ENCODE assay signal across 12 mouse cellular contexts in the genomic region with DNA sequence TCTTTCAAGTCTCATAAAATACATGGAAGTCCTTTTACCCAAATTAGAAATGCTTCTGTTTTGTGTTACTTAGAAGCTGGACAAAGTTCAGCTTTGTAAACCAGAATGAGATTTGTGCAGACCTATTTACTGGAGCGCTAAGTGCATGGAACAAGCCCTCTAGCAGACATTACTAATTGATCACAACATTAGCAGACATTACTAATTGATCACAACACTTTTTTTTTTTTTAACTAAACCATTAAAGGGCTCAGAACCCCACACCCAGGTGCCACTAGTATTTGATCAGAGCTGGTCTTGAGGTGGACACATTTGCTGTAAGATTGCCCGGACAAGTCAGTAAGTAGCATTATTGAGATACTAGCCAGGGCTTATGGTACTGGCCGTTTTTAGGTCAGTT. TPM values are rescaled to one million over a fixed set of nuclear protein-coding genes. Genes with fewer than 3 reads are reported as not detected.
A peak's percentile ranks its signal among the peaks of the same experiment; 100 is the strongest.
DNase-seq lines count a peak whose midpoint lies in the region; ATAC-seq and TF ChIP-seq lines count a peak whose summit lies in the region.
"Had no signal": no experiment of that assay in that cellular context is flagged by ENCODE, and none has a peak within 500 bp of the region (broad histone marks: within the 10 kb centered on the region; RNA-seq: fewer than 3 reads in every experiment).

No protein-coding gene starts in this region.

- TF ChIP-seq CTCF in layer of hippocampus, adult 2 months (conservative IDR thresholded peaks at IDR 0.05): no peak
- TF ChIP-seq CTCF in MEL (IDR thresholded peaks at IDR 0.05 in 2 of 3, conservative IDR thresholded peaks at IDR 0.05 in 1 of 3; ENCODE audit: control insufficient read depth in 1 of 3, insufficient read depth in 1 of 3, low read depth in 2 of 3, low read length in 3 of 3, poor library complexity in 1 of 3, severe bottlenecking in 1 of 3): no peak

- H3K79me2 ChIP-seq in MEL (ENCODE audit: control insufficient read depth, insufficient read depth, low read length, poor library complexity): no peaks in the 10 kb centered on the region

- DNase-seq in layer of hippocampus, adult 2 months (ENCODE audit: low spot score in 2 of 2): no peak
- no peak for DNase-seq in layer of hippocampus, adult 9-10 months (ENCODE audit: low spot score)
- DNase-seq in MEL (ENCODE audit: low read depth, low spot score): no peak
- peak; percentile 16 for DNase-seq in naive thymus-derived CD4-positive, alpha-beta T cell, adult 2 months (ENCODE audit: low read depth)
- DNase-seq in forebrain, embryonic 14.5 days (ENCODE audit: low spot score): no peak
- DNase-seq in right cerebral cortex, postnatal 25 days: no peak
- DNase-seq in urinary bladder, postnatal 4 days (ENCODE audit: low spot score in 2 of 2): no peak

- peak overlapping the region; percentile 48 for H3K9ac ChIP-seq in MEL (ENCODE audit: control insufficient read depth, low read depth, low read length, poor library complexity, severe bottlenecking)
- H3K9ac ChIP-seq in intestine, embryonic 16.5 days (ENCODE audit: low read depth, low read length): no peak overlapping the region
- H3K9ac ChIP-seq in forebrain, embryonic 14.5 days (ENCODE audit: low read length): no peak overlapping the region
- H3K9ac ChIP-seq: heart, embryonic 12.5 days; hindbrain, embryonic 12.5 days had no signal

- peaks cover 2 to 15% of the 10 kb centered on the region in 2 experiments; a peak in 3 of 4 replicates for H3K4me1 ChIP-seq in MEL (ENCODE audit: control insufficient read depth in 1 of 2, insufficient read depth in 2 of 2, low read length in 2 of 2)
- H3K4me1 ChIP-seq in intestine, embryonic 16.5 days (ENCODE audit: control insufficient read depth, insufficient read depth, low read length): peaks cover 5% of the 10 kb centered on the region; the same call in 1 of the 2 replicates
- no peaks in the 10 kb centered on the region for H3K4me1 ChIP-seq in forebrain, embryonic 14.5 days (ENCODE audit: control insufficient read depth, insufficient read depth, low read length)
- H3K4me1 ChIP-seq: heart, embryonic 12.5 days; hindbrain, embryonic 12.5 days; midbrain, embryonic 10.5 days had no signal

- peaks cover 0 to 1% of the 10 kb centered on the region in 2 experiments; a peak in 1 of 4 replicates for H3K27me3 ChIP-seq in MEL (ENCODE audit: control insufficient read depth in 1 of 2, insufficient read depth in 2 of 2, low read length in 2 of 2)
- H3K27me3 ChIP-seq in intestine, embryonic 16.5 days (replicated peaks; ENCODE audit: control insufficient read depth, insufficient read depth, low read length): no peaks in the 10 kb centered on the region
- H3K27me3 ChIP-seq in forebrain, embryonic 14.5 days (replicated peaks; ENCODE audit: control insufficient read depth, insufficient read depth, low read length): no peaks in the 10 kb centered on the region
- H3K27me3 ChIP-seq: heart, embryonic 12.5 days; hindbrain, embryonic 12.5 days had no signal

- peak overlapping the region; percentile 73 for H3K27ac ChIP-seq in layer of hippocampus, adult 2 months
- H3K27ac ChIP-seq in MEL (ENCODE audit: control insufficient read depth, low read depth, low read length): peak overlapping the region; percentile 86
- peak overlapping the region; percentile 59 for H3K27ac ChIP-seq in intestine, embryonic 16.5 days (ENCODE audit: low read length)
- no peak overlapping the region for H3K27ac ChIP-seq in forebrain, embryonic 14.5 days (ENCODE audit: low read depth, low read length)
- H3K27ac ChIP-seq: hindbrain, embryonic 12.5 days; midbrain, embryonic 10.5 days had no signal

- 74% methylated on average over 3 of the region's 3 CpGs for WGBS in intestine, embryonic 16.5 days
- 80% methylated on average over 3 of the region's 3 CpGs for WGBS in forebrain, embryonic 14.5 days

- H3K36me3 ChIP-seq in MEL (ENCODE audit: control insufficient read depth in 1 of 2, insufficient read depth in 2 of 2, low read length in 2 of 2): peaks cover 0 to 10% of the 10 kb centered on the region in 2 experiments; a peak in 2 of 4 replicates
- no peaks in the 10 kb centered on the region for H3K36me3 ChIP-seq in intestine, embryonic 16.5 days (ENCODE audit: control insufficient read depth, insufficient read depth, low read length)
- H3K36me3 ChIP-seq in forebrain, embryonic 14.5 days (ENCODE audit: control insufficient read depth, insufficient read depth, low read length): no peaks in the 10 kb centered on the region
- H3K36me3 ChIP-seq: heart, embryonic 12.5 days; hindbrain, embryonic 12.5 days; midbrain, embryonic 10.5 days had no signal

- no peaks in the 10 kb centered on the region for H3K9me3 ChIP-seq in MEL (replicated peaks; ENCODE audit: insufficient read depth, low read length)
- H3K9me3 ChIP-seq in intestine, embryonic 16.5 days (ENCODE audit: control insufficient read depth, low read length): peaks cover 3% of the 10 kb centered on the region; the same call in 1 of the 2 replicates
- H3K9me3 ChIP-seq in forebrain, embryonic 14.5 days (replicated peaks; ENCODE audit: control insufficient read depth, low read length): no peaks in the 10 kb centered on the region
- H3K9me3 ChIP-seq: heart, embryonic 12.5 days; hindbrain, embryonic 12.5 days; midbrain, embryonic 10.5 days had no signal

- H3K4me3 ChIP-seq in layer of hippocampus, adult 2 months: peak overlapping the region; percentile 41
- H3K4me3 ChIP-seq in MEL (ENCODE audit: control insufficient read depth in 1 of 2, insufficient read depth in 1 of 2, low read depth in 2 of 2, low read length in 2 of 2): peak overlapping the region; percentile 49 to 52
- no peak overlapping the region for H3K4me3 ChIP-seq in intestine, embryonic 16.5 days (ENCODE audit: low read length)
- no peak overlapping the region for H3K4me3 ChIP-seq in forebrain, embryonic 14.5 days (ENCODE audit: low read depth, low read length)
- H3K4me3 ChIP-seq: heart, embryonic 12.5 days; hindbrain, embryonic 12.5 days; midbrain, embryonic 10.5 days had no signal

- TF ChIP-seq POLR2A in MEL (IDR thresholded peaks at IDR 0.05; ENCODE audit: control insufficient read depth in 1 of 2, insufficient read depth in 1 of 2, low read depth in 1 of 2, low read length in 2 of 2, poor library complexity in 1 of 2): no peak

- no peak for TF ChIP-seq EP300 in MEL (IDR thresholded peaks at IDR 0.05; ENCODE audit: low read depth in 1 of 2, low read length in 2 of 2)

- no peak for TF ChIP-seq RAD21 in MEL (IDR thresholded peaks at IDR 0.05; ENCODE audit: low read depth, low read length)

- ATAC-seq in intestine, embryonic 16.5 days: no peak
- ATAC-seq in forebrain, embryonic 14.5 days: no peak

- no peak overlapping the region for H3K4me2 ChIP-seq in intestine, embryonic 16.5 days (ENCODE audit: low read depth, low read length)
- no peak overlapping the region for H3K4me2 ChIP-seq in forebrain, embryonic 14.5 days (ENCODE audit: low read length)
- H3K4me2 ChIP-seq: heart, embryonic 12.5 days; hindbrain, embryonic 12.5 days had no signal

TF ChIP-seq in MEL, 35 proteins besides CTCF, POLR2A, EP300 and RAD21 (continues in another document):
- TF ChIP-seq ZNF384 (IDR thresholded peaks at IDR 0.05; ENCODE audit: low read depth, low read length) (peak; percentile 98), SIN3A (IDR thresholded peaks at IDR 0.05; ENCODE audit: low read length) (peak; percentile 76; the same call in 1 of the 2 replicates), TBP (IDR thresholded peaks at IDR 0.05; ENCODE audit: low read depth, low read length) (no peak), MAX (IDR thresholded peaks at IDR 0.05; ENCODE audit: low read length) (no peak), NRF1 (IDR thresholded peaks at IDR 0.05; ENCODE audit: insufficient read depth, low read depth, low read length, poor library complexity, severe bottlenecking) (no peak), MAFK (IDR thresholded peaks at IDR 0.05; ENCODE audit: borderline replicate concordance, low read depth, low read length) (no peak)

RNA-seq across cellular contexts. Expression of a gene that starts 5.3 kb away (rescaled TPM):
- 10 to 100 TPM; 36.5 to 42.5 TPM for total RNA-seq in layer of hippocampus, adult 2 months (2021)
- total RNA-seq in MEL (2012; rRNA removed): 24.4 and 24.6 TPM in 2 replicates
- 10 to 100 TPM in 1 of 2 experiments, not detected in 1; 24.6 TPM for polyA plus RNA-seq in MEL (2012; ENCODE audit: insufficient read depth in 1 of 2, insufficient read length in 2 of 2, low read depth in 1 of 2, low replicate concordance in 2 of 2, missing spikeins in 1 of 2)
- polyA plus RNA-seq in intestine, embryonic 16.5 days (2015; fragmentation: Nextera tagmentation; extraction: Ambion mirVana): 106 and 107 TPM in 2 replicates
- polyA plus RNA-seq in forebrain, embryonic 14.5 days (2014; fragmentation: Nextera tagmentation; extraction: Ambion mirVana): 87.3 and 94.5 TPM in 2 replicates

RNA-seq across cellular contexts. Expression of a gene that starts 20.8 kb away (rescaled TPM):
- 10 to 100 TPM; 25.3 to 25.9 TPM for total RNA-seq in layer of hippocampus, adult 2 months (2021)
- not detected in 2 replicates for total RNA-seq in MEL (2012; rRNA removed)
- polyA plus RNA-seq in MEL (2012; ENCODE audit: insufficient read depth in 1 of 2, insufficient read length in 2 of 2, low read depth in 1 of 2, low replicate concordance in 2 of 2, missing spikeins in 1 of 2): not detected
- polyA plus RNA-seq in intestine, embryonic 16.5 days (2015; fragmentation: Nextera tagmentation; extraction: Ambion mirVana): 23.3 and 35.5 TPM in 2 replicates
- 17.8 and 18.4 TPM in 2 replicates for polyA plus RNA-seq in forebrain, embryonic 14.5 days (2014; fragmentation: Nextera tagmentation; extraction: Ambion mirVana)

RNA-seq across cellular contexts. Expression of a gene that starts 21.2 kb away (rescaled TPM):
- total RNA-seq in layer of hippocampus, adult 2 months (2021): 1 to 10 TPM; 3.8 to 3.9 TPM
- 0.07 TPM in 1 of 2 replicates, not detected in the other for total RNA-seq in MEL (2012; rRNA removed)
- polyA plus RNA-seq in MEL (2012; ENCODE audit: insufficient read depth in 1 of 2, insufficient read length in 2 of 2, low read depth in 1 of 2, low replicate concordance in 2 of 2, missing spikeins in 1 of 2): under 1 TPM in 1 of 2 experiments, not detected in 1; 0.07 TPM
- polyA plus RNA-seq in intestine, embryonic 16.5 days (2015; fragmentation: Nextera tagmentation; extraction: Ambion mirVana): 7.6 and 10.4 TPM in 2 replicates
- polyA plus RNA-seq in forebrain, embryonic 14.5 days (2014; fragmentation: Nextera tagmentation; extraction: Ambion mirVana): 0.60 and 0.63 TPM in 2 replicates

RNA-seq across cellular contexts. Expression of a gene that starts 27.3 kb away (rescaled TPM):
- not detected for total RNA-seq in layer of hippocampus, adult 2 months (2021)
- total RNA-seq in MEL (2012; rRNA removed): not detected in 2 replicates
- polyA plus RNA-seq in MEL (2012; ENCODE audit: insufficient read depth in 1 of 2, insufficient read length in 2 of 2, low read depth in 1 of 2, low replicate concordance in 2 of 2, missing spikeins in 1 of 2): not detected
- 0.23 TPM in 1 of 2 replicates, not detected in the other for polyA plus RNA-seq in intestine, embryonic 16.5 days (2015; fragmentation: Nextera tagmentation; extraction: Ambion mirVana)
- 0.25 TPM in 1 of 2 replicates, not detected in the other for polyA plus RNA-seq in forebrain, embryonic 14.5 days (2014; fragmentation: Nextera tagmentation; extraction: Ambion mirVana)
- polyA plus RNA-seq: heart, embryonic 12.5 days; hindbrain, embryonic 12.5 days; neural tube, embryonic 11.5 days had no signal

RNA-seq across cellular contexts. Expression of a gene that starts 39.5 kb away (rescaled TPM):
- not detected for total RNA-seq in layer of hippocampus, adult 2 months (2021)
- total RNA-seq in MEL (2012; rRNA removed): 0.12 and 0.16 TPM in 2 replicates
- under 1 TPM in 1 of 2 experiments, not detected in 1; 0.81 TPM for polyA plus RNA-seq in MEL (2012; ENCODE audit: insufficient read depth in 1 of 2, insufficient read length in 2 of 2, low read depth in 1 of 2, low replicate concordance in 2 of 2, missing spikeins in 1 of 2)
- polyA plus RNA-seq in intestine, embryonic 16.5 days (2015; fragmentation: Nextera tagmentation; extraction: Ambion mirVana): 1.2 and 1.3 TPM in 2 replicates
- 0.27 and 0.30 TPM in 2 replicates for polyA plus RNA-seq in forebrain, embryonic 14.5 days (2014; fragmentation: Nextera tagmentation; extraction: Ambion mirVana)

Comparison
In these comparisons a context has a peak if more than half of its experiments do, and no peak if none do; other contexts are left out.
1. H3K4me3 ChIP-seq: peak in layer of hippocampus, adult 2 months (single experiment) and MEL (2 of 2); none in intestine, embryonic 16.5 days (single experiment) and forebrain, embryonic 14.5 days (single experiment).
2. RNA of a gene that starts 20.8 kb away (polyA plus RNA-seq): 23.3 to 35.5 TPM in intestine, embryonic 16.5 days and 17.8 to 18.4 TPM in forebrain, embryonic 14.5 days; not detected in MEL; every median in the first group is over 10 times any median in the second.